Mouse (Mus musculus): ENCODE results near the gene Pygm. TPM values are rescaled to one million over a fixed set of nuclear protein-coding genes. Genes with fewer than 3 reads are reported as not detected.

The Pygm gene
- polyA plus RNA-seq, 1 experiment from 2014 or later = 8.0 TPM

- Histone ChIP-seq H3K4me2 (replicated peaks; ENCODE audit: low read depth) (no peak overlapping the region), H3K9ac (ENCODE audit: low read length) (no peak overlapping the region), H3K27ac (replicated peaks) (no peak overlapping the region), H3K36me3 (ENCODE audit: control insufficient read depth, insufficient read depth, low read length) (peaks cover 11% of the 10 kb centered on the region; the same call in 1 of the 2 replicates), H3K27me3 (ENCODE audit: control insufficient read depth, insufficient read depth, low read length) (no peaks in the 10 kb centered on the region), H3K4me3 (ENCODE audit: low read depth, low read length) (no peak overlapping the region), H3K9me3 (ENCODE audit: control insufficient read depth, low read length) (no peaks in the 10 kb centered on the region), H3K4me1 (replicated peaks; ENCODE audit: control insufficient read depth, insufficient read depth) (no peaks in the 10 kb centered on the region)
- DNase-seq (ENCODE audit: low spot score) = no peak
- TF ChIP-seq EP300 (optimal IDR thresholded peaks at IDR 0.05) (no peak), CTCF (IDR thresholded peaks at IDR 0.05; ENCODE audit: low read depth) (no peak)
- no peak for ATAC-seq (ENCODE audit: low FRiP score, low TSS enrichment)
- 92% methylated on average over 6 of the region's 6 CpGs for WGBS
These were observed 45.0 kb upstream of the Pygm start for GRCm38 (mm10) chr19:6339191-6339590.

GRCm38 (mm10) chr19:6339890-6340504 lies 44.2 kb upstream of the Pygm start:
- no peak for TF ChIP-seq EP300 (optimal IDR thresholded peaks at IDR 0.05)
- peak; percentile 38 for TF ChIP-seq CTCF (IDR thresholded peaks at IDR 0.05; ENCODE audit: low read depth)
- no peaks in the 10 kb centered on the region for H3K27me3 ChIP-seq (ENCODE audit: control insufficient read depth, insufficient read depth, low read length)
- peak overlapping the region; percentile 24; the same call in 1 of the 2 replicates for H3K27ac ChIP-seq (replicated peaks)
- no peak overlapping the region for H3K4me2 ChIP-seq (replicated peaks; ENCODE audit: low read depth)
- peak; percentile 45 for DNase-seq (ENCODE audit: low spot score)
- WGBS = 69% methylated on average over 15 of the region's 15 CpGs
- no peak for ATAC-seq (ENCODE audit: low FRiP score, low TSS enrichment)
- no peaks in the 10 kb centered on the region for H3K4me1 ChIP-seq (replicated peaks; ENCODE audit: control insufficient read depth, insufficient read depth)
- H3K9me3 ChIP-seq (ENCODE audit: control insufficient read depth, low read length) = no peaks in the 10 kb centered on the region
- peaks cover 11% of the 10 kb centered on the region; the same call in 1 of the 2 replicates for H3K36me3 ChIP-seq (ENCODE audit: control insufficient read depth, insufficient read depth, low read length)
- no peak overlapping the region for H3K4me3 ChIP-seq (ENCODE audit: low read depth, low read length)
- H3K9ac ChIP-seq (ENCODE audit: low read length) = no peak overlapping the region

- peak within 1 kb of the TSS; percentile 67 for H3K4me3 ChIP-seq (ENCODE audit: low read depth, low read length)
- H3K9me3 ChIP-seq (ENCODE audit: control insufficient read depth, low read length) = no peaks in the 10 kb centered on the region
- H3K27me3 ChIP-seq (ENCODE audit: control insufficient read depth, insufficient read depth, low read length) = no peaks in the 10 kb centered on the region
- no peak for TF ChIP-seq EP300 (optimal IDR thresholded peaks at IDR 0.05)
- TF ChIP-seq CTCF (IDR thresholded peaks at IDR 0.05; ENCODE audit: low read depth) = peak; percentile 56
- no peaks in the 10 kb centered on the region for H3K4me1 ChIP-seq (replicated peaks; ENCODE audit: control insufficient read depth, insufficient read depth)
- H3K27ac ChIP-seq (replicated peaks) = peak within 1 kb of the TSS; percentile 24
- peak within 1 kb of the TSS; percentile 90 for H3K4me2 ChIP-seq (replicated peaks; ENCODE audit: low read depth)
- ATAC-seq (ENCODE audit: low FRiP score, low TSS enrichment) = peak; percentile 84
- H3K36me3 ChIP-seq (ENCODE audit: control insufficient read depth, insufficient read depth, low read length) = peaks cover 14% of the 10 kb centered on the region; the same call in 1 of the 2 replicates
- 5% methylated on average over 58 of the region's 72 CpGs for whole genome bisulfite sequencing
- peak within 1 kb of the TSS; percentile 76 for H3K9ac ChIP-seq (ENCODE audit: low read length)
- DNase-seq (ENCODE audit: low spot score) = peak; percentile 94
These were observed 43.4 kb upstream of the Pygm start, which contains the start of gene Map4k2 for GRCm38 (mm10) chr19:6340524-6341452. TSS of gene Map4k2 (plus strand) at chr19:6341135.

- DNase-seq (ENCODE audit: low spot score) = no peak
- no peak overlapping the region; the same call in 1 of the 2 replicates for H3K27ac ChIP-seq (replicated peaks)
- TF ChIP-seq CTCF (IDR thresholded peaks at IDR 0.05; ENCODE audit: low read depth) (no peak), EP300 (optimal IDR thresholded peaks at IDR 0.05) (no peak)
These were observed 42.6 kb upstream of the Pygm start for GRCm38 (mm10) chr19:6341453-6342077.

GRCm38 (mm10) chr19:6342276-6342933 lies 41.8 kb upstream of the Pygm start:
- H3K36me3 ChIP-seq (ENCODE audit: control insufficient read depth, insufficient read depth, low read length) = peaks cover 15% of the 10 kb centered on the region; the same call in 1 of the 2 replicates
- no peak for DNase-seq (ENCODE audit: low spot score)
- 79% methylated on average over 5 of the region's 5 CpGs for WGBS
- 0 out of 2 replicates have a peak overlapping the region, but pooled peaks have one; percentile 90 for H3K4me2 ChIP-seq (replicated peaks; ENCODE audit: low read depth)
- no peak overlapping the region for H3K27ac ChIP-seq (replicated peaks)
- no peaks in the 10 kb centered on the region for H3K27me3 ChIP-seq (ENCODE audit: control insufficient read depth, insufficient read depth, low read length)
- no peak overlapping the region for H3K4me3 ChIP-seq (ENCODE audit: low read depth, low read length)
- ATAC-seq (ENCODE audit: low FRiP score, low TSS enrichment) = no peak
- no peaks in the 10 kb centered on the region for H3K9me3 ChIP-seq (ENCODE audit: control insufficient read depth, low read length)
- H3K9ac ChIP-seq (ENCODE audit: low read length) = 0 out of 2 replicates have a peak overlapping the region, but pooled peaks have one; percentile 76
- H3K4me1 ChIP-seq (replicated peaks; ENCODE audit: control insufficient read depth, insufficient read depth) = no peaks in the 10 kb centered on the region
- TF ChIP-seq CTCF (IDR thresholded peaks at IDR 0.05; ENCODE audit: low read depth) (no peak), EP300 (optimal IDR thresholded peaks at IDR 0.05) (no peak)

More at GRCm38 (mm10) chr19:6341453-6342077, 42.6 kb upstream of the Pygm start:
- no peaks in the 10 kb centered on the region for H3K9me3 ChIP-seq (ENCODE audit: control insufficient read depth, low read length)
- H3K4me2 ChIP-seq (replicated peaks; ENCODE audit: low read depth) = peak overlapping the region; percentile 90
- ATAC-seq (ENCODE audit: low FRiP score, low TSS enrichment) = no peak; the same call in 1 of the 2 replicates
- peak overlapping the region; percentile 76 for H3K9ac ChIP-seq (ENCODE audit: low read length)
- WGBS = 13% methylated on average over 22 of the region's 23 CpGs
- H3K36me3 ChIP-seq (ENCODE audit: control insufficient read depth, insufficient read depth, low read length) = peaks cover 17% of the 10 kb centered on the region; the same call in 1 of the 2 replicates
- H3K27me3 ChIP-seq (ENCODE audit: control insufficient read depth, insufficient read depth, low read length) = no peaks in the 10 kb centered on the region
- H3K4me3 ChIP-seq (ENCODE audit: low read depth, low read length) = peak overlapping the region; percentile 67
- H3K4me1 ChIP-seq (replicated peaks; ENCODE audit: control insufficient read depth, insufficient read depth) = no peaks in the 10 kb centered on the region

All from stomach, postnatal 0 days (tissue).